Mouse (Mus musculus): Measurements from ENCODE around the gene Scgb3a1. TPM values are rescaled to one million over a fixed set of nuclear protein-coding genes. Genes with fewer than 3 reads are reported as not detected.

The Scgb3a1 gene
- polyA plus RNA-seq, 1 experiment, result 0.50 TPM

DNA sequence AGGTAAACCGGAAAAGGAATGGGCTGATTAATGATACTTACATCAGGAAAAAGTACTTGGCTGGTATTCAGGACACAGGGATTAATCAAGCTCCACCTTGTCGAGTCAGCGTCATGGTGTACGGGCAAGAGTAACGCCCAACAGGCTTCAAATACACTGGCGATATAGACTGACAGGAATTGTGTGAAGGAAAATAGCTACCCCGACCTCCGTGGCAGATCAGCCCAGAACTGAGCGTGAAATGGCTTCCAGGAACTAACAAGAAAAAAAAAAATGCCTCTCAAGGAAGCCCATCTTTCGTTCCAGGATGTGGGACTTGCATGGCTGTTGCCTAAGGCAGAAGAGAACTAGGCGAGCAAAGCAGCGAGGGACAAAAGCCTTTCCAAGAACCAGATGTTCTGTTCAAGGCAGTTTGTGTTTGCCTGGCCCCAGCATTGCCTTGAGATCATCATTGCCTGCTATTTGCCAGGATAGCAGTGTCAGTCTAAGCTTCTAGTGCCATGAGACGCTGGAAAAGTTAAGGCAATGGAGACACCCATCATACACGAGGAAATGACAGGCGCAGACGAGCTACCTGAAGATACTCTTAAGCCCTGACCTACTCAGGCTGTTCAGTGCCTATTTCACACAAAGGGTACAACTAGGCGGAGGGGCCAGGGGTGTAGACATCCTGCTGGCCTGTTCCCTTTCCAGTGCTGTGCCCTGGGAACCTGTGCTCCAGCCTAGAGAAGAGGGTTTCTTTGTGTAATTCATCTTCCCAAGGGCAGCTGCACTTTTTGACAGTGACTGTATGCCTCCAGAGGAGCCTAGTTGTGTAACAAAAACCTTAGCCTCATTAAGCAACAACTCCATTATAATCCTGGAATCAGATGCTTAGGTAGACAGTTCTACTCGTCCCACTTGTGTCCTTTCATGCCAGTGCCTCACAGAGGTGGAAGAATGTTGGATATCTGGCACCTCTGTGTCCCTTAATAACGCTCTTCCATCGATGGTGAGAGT lies 50.2 kb downstream of the Scgb3a1 start:
- DNase-seq (ENCODE audit: extremely low spot score in 1 of 2, low spot score in 1 of 2), result no peak

Other genes starting within 250 kb of the Scgb3a1 start
- 0.02 and 0.11 TPM in 2 replicates for gene Olfr1389, start 240.5 kb upstream of the Scgb3a1 start, polyA plus RNA-seq (2012; rRNA removed)
- gene Olfr1388, start 227.0 kb upstream of the Scgb3a1 start, polyA plus RNA-seq (2012; rRNA removed), result 0.10 and 0.19 TPM in 2 replicates
- gene Olfr1387, start 208.3 kb upstream of the Scgb3a1 start, polyA plus RNA-seq (2012; rRNA removed), result not detected in 2 replicates
- not detected in 2 replicates for gene Olfr1386, start 198.6 kb upstream of the Scgb3a1 start, polyA plus RNA-seq (2012; rRNA removed)
- 0.02 TPM in 1 of 2 replicates, not detected in the other for gene Olfr1385, start 174.5 kb upstream of the Scgb3a1 start, polyA plus RNA-seq (2012; rRNA removed)
- gene Olfr1384, start 156.9 kb upstream of the Scgb3a1 start, polyA plus RNA-seq (2012; rRNA removed), result 0.11 TPM in 1 of 2 replicates, not detected in the other
- gene Olfr1383, start 144.0 kb upstream of the Scgb3a1 start, polyA plus RNA-seq (2012; rRNA removed), result not detected in 2 replicates
- 0.04 TPM in 1 of 2 replicates, not detected in the other for gene Olfr1382, start 135.4 kb upstream of the Scgb3a1 start, polyA plus RNA-seq (2012; rRNA removed)
- gene Olfr1381, start 120.2 kb upstream of the Scgb3a1 start, polyA plus RNA-seq (2012; rRNA removed), result 0.06 TPM in 1 of 2 replicates, not detected in the other
- gene Olfr1380, start 106.7 kb upstream of the Scgb3a1 start, polyA plus RNA-seq (2012; rRNA removed), result not detected in 2 replicates
- 1.8 and 1.9 TPM in 2 replicates for gene Flt4, start 54.3 kb upstream of the Scgb3a1 start, polyA plus RNA-seq (2012; rRNA removed)
- gene Cnot6, start 49.1 kb downstream of the Scgb3a1 start, polyA plus RNA-seq (2012; rRNA removed), result 35.1 and 36.4 TPM in 2 replicates
- 12.5 and 13.0 TPM in 2 replicates for gene Gfpt2, start 130.6 kb downstream of the Scgb3a1 start, polyA plus RNA-seq (2012; rRNA removed)
- gene Mapk9, start 183.1 kb downstream of the Scgb3a1 start, polyA plus RNA-seq (2012; rRNA removed), result 127 and 129 TPM in 2 replicates
- gene Rasgef1c, start 238.2 kb downstream of the Scgb3a1 start, polyA plus RNA-seq (2012; rRNA removed), result 45.3 and 51.3 TPM in 2 replicates